Mouse (Mus musculus) adrenal gland, postnatal 14 days (tissue): ENCODE data around the gene Zfyve9. TPM values are rescaled to one million over a fixed set of nuclear protein-coding genes. Genes with fewer than 3 reads are reported as not detected.

Source experiments
- DNase-seq: peaks from one replicate; pipeline ENCODE4 v3.0.0; 2021; ENCODE audit warnings: mixed read lengths
- total RNA-seq: library from RNA; stranded (reverse); gene quantifications from 2 replicates; pipeline ENCODE4 v1.2.3, GENCODE M21; 2021

The Zfyve9 gene
- total RNA-seq, 1 experiment from 2014 or later, result 22.7 TPM

- no peak for DNase-seq
These were observed 169.7 kb downstream of the Zfyve9 start for GRCm38 (mm10) chr4:108610935-108611334.

- DNase-seq, result peak; percentile 18
These were observed 171.9 kb downstream of the Zfyve9 start for GRCm38 (mm10) chr4:108608651-108609050.

GRCm38 (mm10) chr4:108601870-108602269 lies 178.7 kb downstream of the Zfyve9 start:
- DNase-seq, result no peak

- DNase-seq, result no peak
These were observed 182.3 kb downstream of the Zfyve9 start for GRCm38 (mm10) chr4:108598306-108598705.

- no peak for DNase-seq
These were observed 184.8 kb downstream of the Zfyve9 start for GRCm38 (mm10) chr4:108595785-108596184.

- no peak for DNase-seq
These were observed 187.2 kb downstream of the Zfyve9 start for GRCm38 (mm10) chr4:108593376-108593775.

Other genes starting within 250 kb of the Zfyve9 start
- gene Prpf38a, start 201.5 kb downstream of the Zfyve9 start, total RNA-seq, result 34.2 and 39.5 TPM in 2 replicates
- 0.94 and 1.5 TPM in 2 replicates for gene Orc1, start 201.4 kb downstream of the Zfyve9 start, total RNA-seq
- gene Cc2d1b, start 160.9 kb downstream of the Zfyve9 start, total RNA-seq, result 31.5 and 39.8 TPM in 2 replicates
- gene 3110021N24Rik, start 61.1 kb downstream of the Zfyve9 start, total RNA-seq, result 0.59 and 0.68 TPM in 2 replicates
- gene Btf3l4, start 52.8 kb upstream of the Zfyve9 start, total RNA-seq, result 116 and 127 TPM in 2 replicates
- 63.8 and 73.9 TPM in 2 replicates for gene Txndc12, start 53.8 kb upstream of the Zfyve9 start, total RNA-seq
- 29.3 and 32.1 TPM in 2 replicates for gene Kti12, start 67.0 kb upstream of the Zfyve9 start, total RNA-seq
- 0.53 TPM in 1 of 2 replicates, not detected in the other for gene A730015C16Rik, start 67.8 kb upstream of the Zfyve9 start, total RNA-seq
- 40.1 and 50.7 TPM in 2 replicates for gene Rab3b, start 98.3 kb upstream of the Zfyve9 start, total RNA-seq
- 105 and 108 TPM in 2 replicates for gene Nrd1, start 219.9 kb upstream of the Zfyve9 start, total RNA-seq